Mouse (Mus musculus) E14TG2a.4 (cell line): Measurements from ENCODE around the gene Insl6.

Experiments
- CTCF ChIP-seq: conservative IDR thresholded peaks from 2 replicates; pipeline ENCODE4 v1.5.1; 2014; ENCODE audit warnings: low read length
- NANOG ChIP-seq: IDR thresholded peaks from 2 replicates; pipeline ENCODE4 v1.6.1; 2014; ENCODE audit warnings: borderline replicate concordance, low read length, mixed read lengths

DNA sequence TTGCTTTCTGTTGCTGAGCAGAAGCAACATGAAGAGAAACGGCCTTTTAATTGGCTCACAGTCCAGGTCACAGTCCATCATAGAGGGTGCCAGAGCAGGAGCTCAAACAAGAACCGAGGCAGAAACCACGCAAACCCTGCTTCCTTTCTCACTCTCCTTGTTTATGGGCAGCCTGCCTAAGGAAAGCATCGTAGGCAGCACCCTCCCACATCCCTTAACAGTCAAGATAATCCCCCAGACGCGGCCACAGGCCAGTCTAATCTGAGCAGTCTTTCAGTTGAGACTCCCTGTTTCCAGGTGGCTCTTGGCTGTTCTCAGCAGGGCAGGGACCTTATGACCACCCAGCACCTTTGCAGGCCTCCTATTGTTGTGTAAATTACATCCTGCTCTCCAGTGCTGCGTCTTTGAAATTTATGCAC lies 39.7 kb downstream of the Insl6 start:
- TF ChIP-seq CTCF (no peak), NANOG (no peak)
